Mouse (Mus musculus) retina, postnatal 1 day (tissue): Measurements from ENCODE around the gene Grxcr1.

ENCODE experiments used
- DNase-seq: peaks from one replicate; pipeline ENCODE4 v3.0.0-alpha.2; 2012

Gene Grxcr1

DNA sequence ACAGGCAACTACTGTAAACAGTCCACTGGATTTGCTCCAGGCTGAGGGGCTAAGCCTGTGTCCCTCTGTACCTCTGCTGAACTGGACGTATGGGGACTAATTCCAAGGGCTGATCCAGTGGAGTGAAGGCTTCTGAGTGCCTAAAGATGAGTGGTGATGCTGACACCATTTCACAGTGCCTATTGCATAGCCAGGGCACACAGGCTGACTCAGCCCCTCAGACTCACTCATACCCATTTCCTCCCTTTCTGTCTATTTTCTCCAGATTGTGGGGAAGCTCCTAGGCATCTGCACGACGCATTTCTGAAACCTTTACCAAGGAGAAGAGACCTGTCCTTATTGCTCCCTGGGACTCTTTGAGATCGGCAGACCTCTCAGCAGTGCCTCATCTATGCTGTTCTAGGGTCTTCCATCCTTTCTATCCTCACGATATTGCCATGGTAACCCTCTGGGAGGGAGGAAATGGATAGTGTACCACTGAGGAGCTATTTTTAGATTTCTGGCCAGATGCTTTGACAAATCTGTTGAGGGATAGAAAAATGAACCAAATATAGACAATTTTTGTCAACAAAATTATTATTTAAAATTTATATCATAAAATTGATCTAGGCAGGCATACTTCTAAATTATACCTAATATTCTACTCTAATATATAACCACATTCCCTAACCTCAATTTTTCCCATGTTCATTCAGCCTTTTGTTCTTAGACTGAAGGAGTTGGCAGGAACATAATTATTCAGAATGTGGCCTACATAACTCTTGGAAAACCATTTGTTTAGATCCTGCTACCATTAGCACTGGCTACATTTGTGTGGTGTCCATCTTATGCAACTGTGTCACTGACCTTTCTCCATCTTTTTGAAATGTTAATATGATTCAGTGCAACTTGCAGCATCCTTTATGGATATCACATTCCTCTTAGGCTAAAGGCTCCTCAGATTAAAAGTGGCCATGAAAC lies 66.3 kb downstream of the Grxcr1 start:
- no peak for DNase-seq

DNA sequence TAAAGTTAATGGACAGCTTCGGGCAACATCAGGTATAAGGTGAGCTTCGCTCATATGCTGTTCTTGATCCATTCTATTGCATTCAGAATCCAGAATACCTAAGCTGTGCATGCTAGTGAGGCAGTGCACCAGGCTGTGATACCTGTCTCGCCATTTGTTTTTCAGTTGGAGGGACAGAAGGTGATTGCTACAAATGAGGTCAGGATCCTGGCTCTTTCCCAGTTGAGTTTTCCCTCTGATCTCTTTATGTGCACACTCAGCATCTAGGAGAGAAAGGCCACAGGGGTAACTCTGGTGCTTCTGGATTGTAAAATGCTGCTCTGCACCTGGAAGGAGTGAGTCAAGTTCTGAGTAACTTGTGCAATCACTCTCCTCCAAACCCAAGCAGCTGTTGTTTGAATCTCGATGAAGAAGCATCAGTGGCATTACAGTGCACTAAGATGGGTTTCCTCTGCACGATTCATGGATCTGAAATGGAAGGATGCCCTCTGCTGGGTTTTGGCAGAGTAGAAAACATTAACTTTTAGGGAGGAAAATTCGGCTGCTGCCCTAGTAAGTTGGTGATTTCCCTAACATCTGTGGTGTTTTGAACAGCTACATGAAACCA lies 80.9 kb downstream of the Grxcr1 start:
- DNase-seq: peak; percentile 9

DNA sequence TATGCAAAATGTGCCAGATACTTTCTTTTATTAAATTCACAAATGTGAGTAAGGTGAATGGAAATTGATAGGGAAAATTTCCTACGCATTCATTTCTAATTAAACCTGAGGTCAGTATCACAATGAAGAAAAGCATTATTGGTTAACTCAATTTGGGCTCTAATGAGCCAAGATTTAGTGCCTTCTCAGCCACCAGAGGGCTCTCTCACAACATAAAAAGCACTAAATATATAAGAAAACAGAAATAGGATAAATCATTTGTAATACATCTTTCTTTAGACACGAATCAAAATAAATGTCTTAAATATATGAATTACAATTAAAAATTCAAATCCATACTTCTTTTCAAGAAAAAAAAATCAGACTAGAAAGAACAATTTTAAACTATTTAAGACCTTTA lies 89.2 kb downstream of the Grxcr1 start:
- no peak for DNase-seq

DNA sequence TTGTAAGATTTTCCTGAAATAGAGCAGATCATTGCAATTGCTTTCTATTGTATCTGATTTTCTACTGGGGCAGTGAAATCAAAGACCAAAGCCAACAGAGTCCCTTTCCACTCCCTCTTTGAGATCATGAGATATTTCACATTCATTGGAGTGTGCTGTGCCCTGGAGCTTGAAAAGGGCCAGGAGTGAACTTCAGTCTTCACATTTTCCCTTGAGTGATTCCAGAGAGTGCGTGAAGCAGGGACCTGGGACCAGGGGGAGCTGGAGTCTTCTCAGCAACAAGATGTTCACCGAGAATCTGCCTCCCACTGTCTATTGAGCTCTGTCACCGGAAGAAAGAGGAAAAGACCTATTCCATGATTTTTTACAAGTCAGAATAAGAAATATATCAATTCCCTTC lies 91.2 kb downstream of the Grxcr1 start:
- no peak for DNase-seq

DNA sequence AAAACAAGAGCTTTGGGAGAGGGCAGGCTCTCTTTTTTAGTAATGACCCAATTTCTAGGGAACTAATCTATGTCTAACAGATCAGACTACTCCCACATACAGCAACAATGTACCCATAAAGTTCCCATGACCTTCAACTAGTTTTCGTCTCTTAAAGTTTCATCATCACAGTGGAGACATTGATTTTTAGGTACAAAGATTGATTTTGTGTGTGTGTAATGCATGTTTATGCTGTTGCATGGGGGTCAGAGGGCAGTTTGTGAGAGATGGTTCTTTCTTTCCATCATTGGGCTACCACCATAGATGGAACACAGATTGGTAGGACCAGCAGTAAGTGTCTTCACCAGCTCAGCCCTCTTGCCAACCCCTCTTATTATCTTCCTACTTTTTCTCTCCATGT lies 93.8 kb downstream of the Grxcr1 start:
- DNase-seq: no peak

DNA sequence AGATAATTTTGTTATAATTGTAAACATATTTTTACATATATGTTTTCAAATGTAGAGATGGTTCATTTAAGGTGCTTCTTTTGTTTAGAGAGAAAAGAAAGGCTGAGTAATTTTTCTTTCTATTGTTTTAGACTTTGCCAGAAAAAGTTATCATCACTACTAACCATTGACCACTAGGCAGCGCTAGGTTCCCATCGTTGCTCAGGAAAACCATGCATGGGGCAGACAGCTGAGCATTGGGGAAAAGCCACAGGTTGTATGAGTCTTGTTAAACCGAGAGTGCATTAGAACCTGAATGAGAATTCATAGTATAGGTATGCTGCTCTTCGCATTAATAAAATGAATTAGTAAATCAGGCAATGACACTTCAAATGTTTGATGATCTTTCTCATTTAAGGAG lies 96.8 kb downstream of the Grxcr1 start:
- DNase-seq: peak; percentile 61

DNA sequence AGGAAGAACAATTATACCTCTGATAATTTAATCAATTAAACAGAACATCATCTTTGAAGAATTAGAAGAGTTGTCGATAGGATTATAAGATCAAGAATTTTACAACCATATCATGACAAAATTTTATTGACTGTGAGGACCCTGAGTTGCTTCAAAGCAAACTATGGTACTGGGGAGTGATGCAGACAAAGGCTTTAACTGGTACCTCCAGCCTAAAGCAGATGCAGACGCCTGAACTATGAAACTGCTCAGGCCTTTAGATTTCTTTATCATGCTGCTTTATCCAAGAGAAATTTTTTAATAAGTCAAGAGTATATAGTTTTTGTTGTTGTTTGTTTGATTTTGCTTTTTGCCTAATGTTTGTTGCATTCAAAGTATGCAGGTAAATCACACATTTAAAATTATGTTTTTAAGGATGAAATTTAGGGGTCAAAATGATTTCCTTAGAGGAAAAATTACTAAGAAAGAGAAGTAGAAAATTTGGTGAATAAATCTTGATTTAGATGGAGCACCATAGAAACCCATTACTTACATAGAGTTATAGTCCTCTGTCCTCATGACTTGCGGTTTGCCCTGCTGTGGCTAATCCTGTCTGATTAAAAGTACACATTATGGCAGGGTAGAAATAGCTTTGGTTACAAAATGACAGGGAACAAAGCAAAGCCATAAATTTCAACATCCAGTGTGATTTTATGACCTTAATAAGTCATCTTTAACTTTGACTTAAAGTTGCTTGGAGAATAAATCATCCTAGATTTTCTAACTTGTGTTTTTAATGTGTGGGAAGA lies 97.4 kb downstream of the Grxcr1 start:
- DNase-seq: no peak

DNA sequence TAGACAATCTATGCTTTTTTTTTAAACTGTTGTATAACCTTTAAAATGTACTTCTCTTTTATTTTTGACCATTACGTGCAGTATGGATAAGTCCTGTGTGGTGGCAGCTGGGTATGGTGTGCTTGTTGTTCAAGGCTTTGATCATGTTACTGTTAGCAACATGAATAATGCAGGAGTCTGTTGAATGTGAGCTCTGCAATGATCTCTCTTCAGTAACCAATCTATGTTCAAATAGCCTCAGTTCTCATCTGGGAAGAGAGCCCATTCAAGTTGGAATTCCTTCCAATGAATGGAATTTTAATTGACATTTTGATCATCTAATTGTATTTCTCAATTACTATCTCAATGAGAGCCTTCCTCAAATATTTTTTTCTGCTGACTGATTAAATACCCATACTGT lies 115.2 kb downstream of the Grxcr1 start:
- DNase-seq: no peak

DNA sequence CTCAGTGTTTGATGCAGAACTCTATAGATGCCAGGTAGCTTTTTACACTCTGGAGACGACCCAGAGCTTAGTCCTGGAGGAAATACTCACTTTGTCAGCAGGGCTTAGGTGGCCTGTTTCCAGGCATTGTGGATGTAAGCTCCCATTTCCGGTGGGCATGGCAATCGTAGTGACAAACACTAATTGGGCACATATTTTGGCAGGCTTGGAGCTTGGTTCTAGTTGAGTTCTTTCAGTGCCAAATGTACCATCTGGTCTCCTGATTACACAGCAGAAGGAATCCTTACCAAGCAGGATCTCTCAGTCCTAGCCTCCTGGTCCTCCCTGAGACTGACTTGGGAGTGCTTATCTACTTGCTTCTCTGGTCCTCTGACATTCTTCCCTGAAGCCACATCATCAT lies 118.3 kb downstream of the Grxcr1 start:
- no peak for DNase-seq

DNA sequence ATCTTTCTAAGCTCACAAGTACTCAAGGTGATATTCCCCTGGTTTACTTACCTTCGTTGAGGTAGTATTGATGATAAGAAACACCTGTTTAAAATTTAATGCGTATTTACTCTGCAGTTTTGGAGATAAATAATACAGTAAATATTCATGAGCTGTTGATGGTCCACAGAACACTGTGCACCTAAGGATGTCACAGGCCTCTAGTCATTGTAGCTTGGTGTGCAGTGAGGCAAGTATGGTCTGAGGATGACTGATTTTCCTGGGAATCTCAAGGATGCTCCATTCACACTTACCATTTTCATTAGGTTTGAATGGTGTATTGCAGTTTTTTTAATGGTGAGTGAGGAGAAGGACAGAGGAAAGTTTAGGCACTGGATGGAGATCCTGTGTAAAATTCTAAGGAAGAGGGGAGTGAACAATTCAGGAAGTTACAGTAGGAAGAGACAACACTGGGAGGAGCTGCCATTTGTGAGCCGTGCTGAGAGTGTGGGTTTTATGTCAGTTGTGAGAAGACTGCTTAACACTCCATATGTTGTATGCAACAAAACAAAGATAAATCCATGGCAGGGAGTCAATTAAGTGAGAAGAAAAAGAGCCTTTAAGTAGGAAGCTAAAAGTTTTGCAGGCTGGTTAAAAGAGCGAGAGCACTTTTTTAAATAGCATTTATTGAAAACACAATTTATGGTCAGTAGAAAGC lies 118.9 kb downstream of the Grxcr1 start:
- DNase-seq: no peak

DNA sequence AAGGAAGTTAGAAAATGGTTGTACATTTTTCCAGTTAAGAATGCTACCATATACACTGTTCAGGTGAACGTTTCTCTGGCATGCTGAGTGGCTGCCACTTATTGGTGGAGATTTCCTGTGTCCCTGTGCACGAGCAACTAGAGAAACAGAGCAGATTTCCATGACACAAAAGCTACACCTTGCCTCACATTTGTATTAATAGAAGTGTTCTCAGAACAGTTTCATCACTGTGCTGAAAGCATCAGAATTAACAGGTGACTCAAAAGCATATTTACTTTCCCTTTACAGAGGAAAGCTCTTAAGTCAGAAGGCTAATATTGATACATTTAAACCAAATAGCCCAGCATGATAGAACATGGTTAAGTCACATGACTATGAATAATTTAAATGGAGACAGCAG lies 130.9 kb downstream of the Grxcr1 start:
- DNase-seq: no peak

DNA sequence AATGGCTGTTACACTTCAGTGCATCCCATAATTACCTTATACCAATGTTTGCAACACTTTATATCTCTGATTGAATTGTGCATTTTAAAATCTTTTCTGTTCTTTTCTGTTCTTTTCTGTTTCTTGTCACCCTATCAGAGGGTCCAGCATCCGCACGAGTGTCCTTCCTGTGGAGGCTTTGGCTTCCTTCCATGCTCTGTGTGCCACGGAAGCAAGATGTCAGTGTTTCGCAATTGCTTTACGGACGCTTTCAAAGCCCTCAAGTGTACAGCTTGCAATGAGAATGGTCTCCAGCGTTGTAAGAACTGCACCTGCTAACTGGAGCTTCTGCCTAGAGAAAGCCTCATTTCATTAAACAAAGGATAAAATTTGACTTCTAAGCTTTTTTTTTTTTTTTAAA lies 134.3 kb downstream of the Grxcr1 start:
- DNase-seq: no peak
